Mouse (Mus musculus) spleen, adult 2 months (tissue): Measurements from ENCODE around the gene Nck2.

Experiments
- CTCF ChIP-seq: fragments of 200-500 bp; IDR thresholded peaks from 2 replicates; pipeline ENCODE4 v1.5.1; 2011; ENCODE audit warnings: mild to moderate bottlenecking, inconsistent platforms; ENCODE audit not compliant: insufficient read depth, insufficient read length, insufficient replicate concordance; ENCODE audit errors: extremely low read depth
- POLR2A ChIP-seq: fragments of 200-500 bp; IDR thresholded peaks from 2 replicates; pipeline ENCODE4 v1.6.1; 2011; ENCODE audit warnings: low read depth, low read length, inconsistent platforms

DNA sequence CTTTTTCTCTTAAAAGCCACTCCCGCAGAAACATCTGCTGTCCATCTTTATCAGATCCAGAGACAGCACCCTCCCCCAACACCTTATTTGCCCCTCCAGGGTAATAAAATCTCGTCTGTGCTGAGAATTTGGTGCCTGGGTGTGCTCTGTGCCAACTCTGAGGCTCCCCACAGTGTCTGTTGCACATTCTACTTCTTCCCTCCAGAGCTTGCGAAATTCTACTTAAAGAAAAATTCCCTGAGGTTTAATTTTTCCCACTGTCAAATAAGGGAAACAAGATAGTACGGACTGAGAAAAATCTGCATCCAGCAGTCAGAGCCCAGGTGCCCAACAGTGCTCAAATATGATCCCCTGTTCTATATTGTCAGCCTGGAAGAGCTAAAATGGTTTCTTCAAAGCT is 35.4 kb upstream of the Nck2 start:
- TF ChIP-seq CTCF (no peak), POLR2A (no peak)
